Mouse (Mus musculus) layer of hippocampus, adult 2 months (tissue): ENCODE results near the gene Batf. TPM values are rescaled to one million over a fixed set of nuclear protein-coding genes. Genes with fewer than 3 reads are reported as not detected.
"Not testable (repeated sequence)": the region's sequence is repeated elsewhere in the genome, so short reads cannot be mapped to it uniquely, and the experiment has no call there.

Experiments used
- DNase-seq, 2 experiments: peaks; one replicate each; pipeline ENCODE4 v3.0.0; 2022; ENCODE audit warnings: low spot score in 2 of 2
- H3K27ac ChIP-seq: fragments of 200-600 bp; 2 replicates; pipeline ENCODE4 v1.8.1; 2022
- H3K4me3 ChIP-seq: fragments of 200-600 bp; 2 replicates; pipeline ENCODE4 v1.8.1; 2022; ENCODE audit warnings: mild to moderate bottlenecking
- CTCF ChIP-seq: fragments of 200-600 bp; conservative IDR thresholded peaks from 2 replicates; pipeline ENCODE4 v1.8.1; 2022; ENCODE audit warnings: antibody characterized with exemption, mild to moderate bottlenecking, moderate library complexity
- long read RNA-seq, 2 experiments: library from polyadenylated mRNA; stranded (forward); transcript quantifications; one replicate each; pipeline ENCODE4 v2.0.0; 2021; ENCODE audit warnings: borderline mapping rate in 2 of 2
- total RNA-seq, 2 experiments: library from RNA; stranded (reverse); gene quantifications; 2 replicates each; pipeline ENCODE4 v1.2.3; 2021

The Batf gene
- under 1 TPM; 0.41 to 0.64 TPM for total RNA-seq
- long read RNA-seq, experiment 1 = 0 reads
- long read RNA-seq, experiment 2, partial matches to known transcripts = 0 of 1 reads
- long read RNA-seq, experiment 2, other reads (novel, unspliced or antisense) = 0 of 1 reads

DNA sequence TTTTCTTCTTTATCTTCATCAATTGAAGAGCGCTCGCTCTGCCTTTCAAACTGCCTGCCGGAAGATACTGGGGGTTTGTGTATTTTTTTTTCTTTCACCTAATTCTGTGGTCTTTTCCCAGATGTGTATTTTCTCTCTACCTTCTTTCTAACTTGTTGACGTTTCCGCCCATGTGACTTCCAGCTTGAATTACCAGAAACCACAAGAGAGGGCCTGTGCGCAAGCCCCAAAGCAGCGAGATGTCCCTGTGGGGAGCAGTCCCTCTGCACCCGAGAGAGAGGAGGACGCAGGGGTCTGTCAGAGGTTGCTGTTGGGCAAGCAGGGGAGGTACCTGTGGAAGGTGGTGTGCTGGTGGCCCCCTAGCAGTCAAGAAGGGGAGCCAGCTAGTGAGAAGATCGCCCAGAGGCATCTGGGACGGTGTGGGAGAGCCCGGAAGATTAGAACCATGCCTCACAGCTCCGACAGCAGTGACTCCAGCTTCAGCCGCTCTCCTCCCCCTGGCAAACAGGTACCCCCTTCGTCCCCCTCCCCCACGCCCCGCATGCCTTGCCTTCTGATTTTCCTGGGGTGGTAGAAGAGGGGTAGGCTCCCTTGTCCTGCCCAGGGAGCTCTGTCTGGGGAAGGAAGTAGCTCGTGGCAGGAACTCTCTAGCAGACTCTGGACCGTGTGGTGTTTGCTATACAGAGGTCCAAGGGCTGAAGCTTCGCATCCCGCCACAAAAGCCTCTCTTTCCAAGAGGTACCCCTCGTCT lies at the start of gene Batf:
Gene Batf (plus strand): TSS at position 204 of the 751 bp plus-strand sequence.
- TF ChIP-seq CTCF = no peak
- no peak for DNase-seq
- no peak within 1 kb of the TSS for H3K27ac ChIP-seq
- H3K4me3 ChIP-seq = peak within 1 kb of the TSS; percentile 9; the same call in 1 of the 2 replicates

DNA sequence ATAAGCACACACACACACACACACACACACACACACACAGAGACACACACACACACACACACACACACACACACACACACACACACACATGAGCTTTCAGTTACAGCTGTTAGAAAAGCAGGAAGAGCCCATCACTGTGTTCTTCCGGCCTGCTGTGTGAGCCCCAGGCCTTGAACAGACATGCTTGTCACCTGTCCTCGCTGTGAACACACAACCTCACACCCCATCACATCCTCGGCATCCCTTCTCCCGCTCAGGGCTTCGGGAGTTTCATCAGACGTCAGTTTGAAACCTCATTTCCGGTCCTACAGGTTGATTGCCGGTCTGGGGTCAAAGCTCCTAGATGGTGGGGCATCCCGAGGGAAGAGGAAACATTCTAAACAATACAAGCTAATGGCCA lies 48.5 kb upstream of the Batf start:
- DNase-seq = no peak
- no peak for TF ChIP-seq CTCF
- peak overlapping the region; percentile 51; the same call in 1 of the 2 replicates for H3K27ac ChIP-seq
- H3K4me3 ChIP-seq = no peak overlapping the region

- no peak for DNase-seq
- Histone ChIP-seq H3K27ac (peak overlapping the region; percentile 51; the same call in 1 of the 2 replicates), H3K4me3 (no peak overlapping the region)
- TF ChIP-seq CTCF = no peak
Measured at GRCm38 (mm10) chr12:85638541-85639325, 47.7 kb upstream of the Batf start.

DNA sequence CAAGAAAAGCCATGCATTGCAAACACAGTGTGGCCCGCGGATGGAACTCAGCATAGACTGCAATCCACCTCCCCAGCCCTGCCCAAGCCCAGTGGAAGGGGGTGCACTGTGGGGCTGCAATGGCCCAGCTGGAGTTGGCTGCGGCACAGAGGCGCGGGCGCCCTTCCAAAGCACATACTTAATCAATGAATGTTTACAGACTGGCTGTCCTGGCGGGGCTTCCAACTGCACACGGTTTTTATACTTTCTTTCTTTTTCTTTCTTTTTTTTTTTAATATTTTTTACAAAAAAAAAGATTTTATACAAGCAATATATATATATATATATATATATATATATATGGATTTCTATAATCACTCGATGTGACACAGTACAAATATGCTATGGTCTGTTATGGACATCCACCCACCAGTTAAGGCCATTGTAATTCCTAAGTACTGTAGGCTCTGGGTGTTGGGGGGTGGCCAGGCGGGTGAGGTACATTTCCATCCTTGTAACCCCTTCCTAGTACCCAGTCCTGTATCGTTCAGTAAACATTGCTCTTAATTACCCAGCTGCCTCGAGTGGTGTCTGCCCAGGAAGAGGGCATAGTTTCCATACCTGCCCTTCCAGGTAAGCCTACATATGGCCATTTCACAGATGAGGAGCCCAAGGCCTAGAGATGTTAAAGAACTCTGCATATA lies 47.0 kb upstream of the Batf start:
- peak overlapping the region; percentile 51; the same call in 1 of the 2 replicates for H3K27ac ChIP-seq
- no peak overlapping the region for H3K4me3 ChIP-seq
- no peak for TF ChIP-seq CTCF
- peak; percentile 29 to 66 for DNase-seq

DNA sequence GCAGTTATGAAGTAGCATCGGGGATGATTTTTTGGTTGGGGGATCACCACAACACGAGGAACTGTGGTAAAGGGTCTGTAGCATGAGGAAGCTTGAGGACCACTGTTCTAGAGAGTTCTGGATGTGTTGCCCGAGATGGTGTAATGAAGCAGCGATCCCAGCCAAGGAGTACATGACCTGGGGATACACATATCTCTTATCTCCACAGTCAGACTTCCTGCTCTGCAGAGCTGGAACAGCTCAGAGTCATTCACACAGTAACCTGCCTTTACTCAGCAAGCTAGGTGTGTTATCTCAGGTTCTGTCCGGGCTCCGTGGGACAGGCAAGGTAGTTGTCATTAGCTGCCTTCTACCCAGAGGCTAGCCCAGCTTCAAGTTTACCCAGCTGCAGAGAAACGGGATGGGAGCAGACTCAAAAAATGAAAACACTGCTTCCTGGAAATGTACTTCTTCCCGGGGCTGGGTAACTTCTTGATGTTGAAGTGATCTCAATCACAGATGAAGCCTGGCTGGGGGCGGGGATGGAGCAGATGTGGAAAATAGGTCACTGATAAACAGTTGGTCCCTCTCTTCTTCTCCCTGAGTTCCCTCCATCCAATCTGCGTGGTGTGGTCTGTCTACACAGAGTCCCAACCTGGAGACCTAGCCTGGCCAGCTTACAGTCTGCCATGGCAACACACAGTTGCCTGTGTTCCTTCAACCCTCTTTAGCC lies 45.5 kb upstream of the Batf start:
- H3K27ac ChIP-seq = peak overlapping the region; percentile 51; the same call in 1 of the 2 replicates
- DNase-seq = no peak
- H3K4me3 ChIP-seq = no peak overlapping the region
- TF ChIP-seq CTCF = no peak

DNA sequence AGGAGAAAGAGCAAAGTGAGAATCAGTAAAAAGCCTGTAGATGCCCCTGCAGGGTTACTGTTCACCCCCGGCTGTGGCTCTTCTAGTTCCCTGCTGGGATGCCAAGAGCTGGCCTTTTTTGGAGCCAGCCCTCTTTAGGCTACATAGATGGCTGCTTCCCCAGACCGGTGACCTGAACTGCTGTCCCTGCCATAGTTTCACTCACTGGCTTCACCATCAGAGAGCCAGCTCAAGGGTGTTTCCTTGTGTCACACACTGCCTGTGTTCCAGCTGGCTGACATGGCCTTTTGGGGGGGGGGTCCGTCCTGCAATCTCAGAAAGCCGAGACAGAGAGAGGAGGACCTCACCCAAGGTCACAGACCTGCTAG lies 44.9 kb upstream of the Batf start:
- H3K4me3 ChIP-seq = no peak overlapping the region
- peak overlapping the region; percentile 51; the same call in 1 of the 2 replicates for H3K27ac ChIP-seq
- no peak for DNase-seq
- TF ChIP-seq CTCF = no peak

GRCm38 (mm10) chr12:85643735-85644134 lies 42.7 kb upstream of the Batf start:
- no peak overlapping the region for H3K4me3 ChIP-seq
- H3K27ac ChIP-seq = no peak overlapping the region
- DNase-seq = no peak
- TF ChIP-seq CTCF = no peak

GRCm38 (mm10) chr12:85645664-85646063 lies 40.8 kb upstream of the Batf start:
- H3K4me3 ChIP-seq = no peak overlapping the region
- DNase-seq = peak in 1 of 2 experiments; percentile 47

DNA sequence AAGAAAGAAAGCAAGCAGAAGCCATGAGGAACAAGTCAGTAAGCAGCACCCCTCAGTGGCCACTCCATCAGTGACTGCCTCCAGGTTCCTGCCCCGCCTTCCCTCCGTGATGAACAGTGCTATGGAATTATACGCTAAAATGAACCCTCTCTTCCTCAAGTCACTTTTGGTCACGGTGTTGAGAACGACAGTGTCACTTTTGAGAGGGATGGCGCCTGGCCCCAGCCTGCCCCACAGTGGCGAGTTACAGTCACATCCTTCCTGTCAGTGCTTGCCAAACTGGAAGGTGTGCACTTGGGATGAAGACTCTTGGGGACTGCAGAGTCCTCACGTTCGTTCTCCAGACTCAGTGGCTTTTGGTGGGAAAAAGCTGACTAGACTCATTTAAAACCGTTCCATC lies 39.1 kb upstream of the Batf start:
- peak; percentile 72 for TF ChIP-seq CTCF
- Histone ChIP-seq H3K4me3 (no peak overlapping the region), H3K27ac (no peak overlapping the region)
- DNase-seq = no peak

More at GRCm38 (mm10) chr12:85645664-85646063, 40.8 kb upstream of the Batf start:
- TF ChIP-seq CTCF = peak; percentile 69
- no peak overlapping the region for H3K27ac ChIP-seq

- no peak overlapping the region for H3K27ac ChIP-seq
- no peak for DNase-seq
- TF ChIP-seq CTCF = no peak
- no peak overlapping the region for H3K4me3 ChIP-seq
Measured at GRCm38 (mm10) chr12:85647955-85648354, 38.5 kb upstream of the Batf start.

DNA sequence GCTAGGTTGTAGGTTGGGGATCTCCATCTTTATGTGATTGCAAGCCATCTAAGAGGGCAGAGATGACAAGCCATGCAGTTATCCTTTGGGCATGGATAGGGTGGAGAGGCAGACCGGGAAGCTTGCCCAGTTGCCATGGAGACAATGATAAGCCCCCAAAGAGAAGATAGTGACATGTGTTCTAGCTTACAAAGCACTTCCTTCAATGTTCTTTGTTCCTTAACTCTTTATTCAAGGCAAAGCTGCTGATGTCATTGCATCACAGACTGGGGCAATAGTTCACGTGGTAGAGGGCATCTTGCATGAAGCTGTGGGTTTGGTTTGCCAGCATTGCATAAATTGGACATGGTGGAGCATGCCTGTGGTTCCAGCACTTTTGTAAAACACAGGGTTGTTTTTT lies 27.1 kb upstream of the Batf start:
- H3K4me3 ChIP-seq = no peak overlapping the region
- no peak for TF ChIP-seq CTCF
- DNase-seq = peak; percentile 12 to 40
- H3K27ac ChIP-seq = no peak overlapping the region

DNA sequence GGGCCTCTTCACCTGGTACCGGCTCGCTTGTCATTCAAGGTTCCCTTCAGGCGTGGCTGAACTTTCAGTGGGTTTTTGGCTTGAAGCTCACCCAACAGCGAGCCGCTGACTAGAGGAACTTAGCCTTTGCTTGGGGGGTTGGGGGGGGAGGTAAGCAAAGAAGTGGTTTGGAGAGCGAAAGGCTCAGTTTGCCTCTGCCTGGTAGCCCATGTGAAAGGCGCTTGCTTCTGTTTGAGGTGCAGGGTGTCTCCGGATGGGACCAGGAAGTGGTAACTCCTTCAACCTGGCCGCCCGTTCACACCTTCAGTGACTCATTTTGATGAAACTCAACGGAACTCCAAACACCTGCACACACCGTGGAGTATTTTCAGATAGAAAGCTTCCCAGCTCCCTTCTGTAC lies 25.6 kb upstream of the Batf start:
- H3K4me3 ChIP-seq = no peak overlapping the region

DNA sequence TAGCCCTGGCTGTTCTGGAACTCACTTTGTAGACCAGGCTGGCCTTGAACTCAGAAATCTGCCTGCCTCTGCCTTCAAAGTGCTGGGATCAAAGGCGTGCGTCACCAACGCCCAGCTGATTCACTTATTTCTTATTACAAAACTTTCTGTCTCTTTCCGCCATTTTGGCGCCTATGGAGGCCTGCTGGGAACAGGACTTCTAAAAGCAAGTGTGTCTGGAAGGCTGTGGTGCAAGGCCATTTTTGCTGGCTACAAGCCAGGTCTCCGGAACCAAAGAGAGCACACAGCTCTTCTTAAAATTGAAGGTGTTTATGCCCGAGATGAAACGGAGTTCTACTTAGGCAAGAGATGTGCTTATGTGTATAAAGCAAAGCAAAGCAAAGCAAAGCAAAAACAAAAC lies 24.2 kb upstream of the Batf start:
- not testable (repeated sequence) for H3K4me3 ChIP-seq, H3K27ac ChIP-seq, DNase-seq

More for the DNA sequence above, 25.6 kb upstream of the Batf start:
- H3K27ac ChIP-seq = no peak overlapping the region
- DNase-seq = no peak
- TF ChIP-seq CTCF = no peak
